Mouse (Mus musculus): Measurements from ENCODE around the gene Gas2.

The Gas2 gene

DNA sequence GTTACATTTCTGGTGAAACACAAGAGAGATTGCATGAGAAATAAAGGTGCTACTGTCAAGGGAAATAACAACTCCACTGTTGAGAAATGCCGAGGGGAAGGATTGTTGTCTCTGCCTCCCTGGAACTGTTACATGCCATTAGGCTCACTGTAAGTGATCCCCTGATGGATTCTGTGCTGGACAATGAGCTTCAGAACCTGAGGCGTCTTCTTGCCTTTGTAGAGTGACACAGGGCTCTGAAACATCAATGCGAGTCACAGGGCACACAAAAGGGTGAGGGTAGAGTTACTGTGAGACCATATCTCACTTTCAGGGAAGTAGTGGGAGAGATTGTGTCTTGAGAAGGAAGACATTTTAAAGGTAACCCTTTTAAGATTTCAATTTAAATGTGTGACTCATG, 23.5 kb downstream of the Gas2 start:
- no peak for DNase-seq (ENCODE audit: low spot score)

DNA sequence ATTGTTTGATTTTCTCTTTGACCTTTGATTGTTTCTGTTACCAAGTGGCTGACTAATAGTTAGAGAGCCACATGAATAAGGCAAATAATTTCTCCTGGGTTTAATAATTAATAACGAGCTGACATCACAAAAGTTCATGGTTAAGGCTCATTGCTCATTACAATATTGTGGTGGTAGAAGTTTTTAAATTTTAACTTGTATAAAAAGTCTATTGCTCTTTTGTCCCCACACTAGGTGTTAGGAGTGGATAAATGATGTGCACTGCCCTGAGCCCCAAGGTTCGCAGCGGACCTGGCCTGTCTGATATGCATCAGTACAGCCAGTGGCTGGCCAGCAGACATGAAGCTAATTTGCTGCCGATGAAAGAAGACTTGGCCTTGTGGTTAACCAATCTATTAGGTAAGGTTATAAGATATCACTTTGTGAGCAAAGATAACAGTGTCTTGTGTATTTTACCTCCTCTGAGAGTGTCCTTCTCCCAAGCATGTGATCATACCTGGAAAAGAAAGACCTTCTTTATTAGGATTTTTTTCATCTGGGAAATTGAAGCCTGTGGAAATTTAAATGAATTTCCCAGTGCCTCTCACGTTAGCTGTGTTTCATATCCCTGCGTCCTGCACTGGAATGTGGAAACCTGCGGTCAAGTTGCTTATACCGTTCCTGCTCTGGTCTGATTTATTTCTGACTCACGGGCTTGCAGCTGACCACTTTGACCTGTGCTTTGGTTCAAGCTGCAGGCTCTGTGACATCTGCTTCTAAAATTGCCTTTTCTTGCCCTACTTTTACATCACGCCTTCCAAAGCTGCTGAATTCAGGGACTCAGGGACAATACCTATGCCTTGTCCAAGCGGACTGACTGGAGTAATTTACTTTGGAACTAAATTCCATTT, 26.1 kb downstream of the Gas2 start:
- DNase-seq (ENCODE audit: low spot score) = no peak

DNA sequence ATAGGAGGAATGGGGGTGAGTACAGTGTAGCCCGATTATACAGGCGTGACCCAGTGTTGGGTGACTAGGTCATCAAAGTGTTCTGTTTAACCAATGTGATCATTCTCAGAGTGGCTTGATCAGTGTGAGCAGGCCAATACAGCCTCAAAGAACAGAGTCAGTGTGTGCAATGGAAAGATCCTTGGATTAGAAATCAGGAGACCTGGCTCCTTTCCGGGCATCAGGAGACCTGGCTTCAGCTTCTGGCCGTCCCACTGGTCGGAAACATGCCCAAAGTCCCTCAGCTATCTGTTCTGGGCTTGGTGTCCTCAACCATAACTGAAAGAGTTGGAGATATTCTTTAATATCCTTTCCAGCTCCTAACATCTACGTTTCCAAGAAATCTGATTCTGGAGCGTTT, 27.8 kb downstream of the Gas2 start:
- DNase-seq (ENCODE audit: low spot score) = no peak

DNA sequence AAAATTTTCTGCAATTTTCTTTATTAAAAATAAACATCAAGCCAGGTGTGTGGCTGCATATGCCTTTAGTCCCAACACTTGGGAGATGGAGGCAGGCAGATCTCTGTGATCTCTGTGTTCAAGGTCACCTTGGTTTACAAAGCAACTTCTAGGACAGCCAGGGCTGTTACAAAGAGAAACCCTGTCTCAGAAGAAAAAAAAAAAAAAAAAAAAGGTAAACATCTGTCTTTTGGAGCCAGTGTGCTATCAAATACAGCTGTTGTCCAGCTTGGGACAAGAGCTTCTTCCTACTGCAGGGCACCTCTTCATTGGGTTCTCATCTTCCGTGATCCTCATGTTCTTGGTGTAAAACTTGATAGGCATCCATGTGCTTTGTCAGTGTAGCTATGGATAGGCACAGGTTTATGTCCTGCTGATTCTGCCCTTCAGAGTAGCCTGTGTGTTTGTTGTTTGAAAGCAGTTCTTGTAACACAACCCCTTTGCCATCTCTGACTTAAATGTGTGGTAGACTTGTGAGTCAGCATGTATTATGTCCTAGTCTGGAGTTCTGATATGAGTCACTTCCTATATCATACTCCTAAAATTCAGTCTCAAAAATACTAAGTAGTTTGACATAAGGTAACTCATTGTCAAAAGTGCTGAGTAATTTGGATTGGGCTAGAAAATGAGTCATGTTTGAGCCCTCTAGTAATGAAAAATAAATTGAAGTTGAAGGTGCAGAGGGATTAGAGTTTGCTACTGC, 30.6 kb downstream of the Gas2 start:
- DNase-seq (ENCODE audit: low spot score) = no peak

DNA sequence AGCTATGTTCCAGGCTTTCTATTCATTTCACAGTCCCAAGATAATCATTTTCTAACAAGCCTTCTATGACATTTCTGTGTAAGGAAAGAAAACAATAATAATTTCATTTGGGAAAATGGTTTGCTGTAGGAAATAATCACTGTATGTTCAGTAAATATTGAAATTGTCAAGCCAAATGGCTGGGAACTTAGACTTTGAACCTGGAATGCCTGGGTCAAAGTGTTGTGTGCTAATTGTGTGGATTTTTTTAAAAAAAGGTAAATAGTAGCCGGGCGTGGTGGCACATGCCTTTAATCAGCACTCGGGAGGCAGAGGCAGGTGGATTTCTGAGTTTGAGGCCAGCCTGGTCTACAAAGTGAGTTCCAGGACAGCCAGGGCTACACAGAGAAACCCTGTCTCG, 31.2 kb downstream of the Gas2 start:
- no peak for DNase-seq (ENCODE audit: low spot score)

DNA sequence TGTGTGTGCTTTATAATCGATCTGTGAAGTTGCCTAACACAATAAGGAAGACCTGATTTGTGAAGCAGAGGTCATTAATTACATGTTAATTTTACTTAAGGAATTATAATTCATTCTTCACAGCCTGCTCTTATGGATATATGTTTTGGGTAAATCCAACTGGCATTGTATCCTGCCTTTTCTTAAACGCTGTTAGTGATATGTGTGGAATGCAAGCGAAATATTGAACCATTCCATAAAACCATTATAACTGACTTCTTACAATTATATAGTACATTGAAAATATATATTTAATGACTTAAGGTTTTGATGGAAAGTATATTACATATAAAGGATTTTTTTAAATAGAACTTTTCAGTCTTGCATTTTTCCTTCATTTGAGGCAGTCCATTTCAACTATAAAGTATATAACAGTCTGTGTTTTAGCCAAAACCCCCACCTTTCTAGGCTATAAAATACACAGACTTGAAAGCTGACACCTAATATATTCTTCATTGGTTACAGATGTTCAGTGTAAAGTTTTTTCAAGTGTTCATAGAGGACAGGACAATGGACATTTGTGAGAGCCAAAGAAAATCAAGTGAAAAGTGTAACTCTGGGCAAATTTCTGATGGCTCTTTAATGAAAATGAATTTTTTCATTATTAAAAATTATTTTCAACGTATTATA, 32.5 kb downstream of the Gas2 start:
- DNase-seq (ENCODE audit: low spot score) = no peak

DNA sequence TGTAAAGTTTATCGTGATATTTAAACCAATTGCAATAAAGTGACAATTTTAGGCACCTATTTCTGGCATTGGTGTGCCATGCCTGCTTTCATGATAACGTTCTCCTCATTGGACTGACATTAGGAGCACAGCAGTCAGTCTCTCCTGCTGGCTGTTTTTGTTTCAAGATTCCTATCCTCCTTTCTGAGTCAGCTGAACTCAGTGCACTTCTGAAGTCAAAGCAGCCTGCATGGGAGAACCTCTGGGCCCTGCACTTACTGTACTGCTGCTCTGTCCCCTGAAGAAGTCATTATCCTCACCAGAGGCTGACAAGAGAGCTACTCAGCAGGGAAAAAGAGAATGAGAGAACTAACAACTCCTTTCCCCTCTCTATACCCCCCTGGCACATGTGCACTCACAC, 33.1 kb downstream of the Gas2 start:
- no peak for DNase-seq (ENCODE audit: low spot score)

DNA sequence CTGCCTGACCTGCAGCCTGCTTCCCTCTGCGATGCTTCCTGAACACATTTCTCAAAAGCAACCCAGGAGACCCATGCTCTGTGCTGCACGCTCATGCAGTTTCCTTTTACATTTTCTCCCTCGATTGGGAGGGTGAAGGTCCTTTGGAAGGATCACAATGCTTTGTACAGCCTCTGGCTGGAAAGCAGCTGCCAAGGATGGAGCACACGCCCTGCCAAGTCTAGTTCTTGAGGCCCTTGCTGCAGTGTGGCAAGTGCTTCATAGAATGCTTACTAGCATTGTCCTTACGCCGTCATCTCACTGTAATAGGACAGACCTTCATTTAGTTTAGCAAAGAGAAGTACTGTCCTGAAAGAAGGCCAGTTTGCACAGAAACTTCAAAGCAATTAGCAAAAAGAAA, 37.3 kb downstream of the Gas2 start:
- DNase-seq (ENCODE audit: low spot score) = peak; percentile 19

DNA sequence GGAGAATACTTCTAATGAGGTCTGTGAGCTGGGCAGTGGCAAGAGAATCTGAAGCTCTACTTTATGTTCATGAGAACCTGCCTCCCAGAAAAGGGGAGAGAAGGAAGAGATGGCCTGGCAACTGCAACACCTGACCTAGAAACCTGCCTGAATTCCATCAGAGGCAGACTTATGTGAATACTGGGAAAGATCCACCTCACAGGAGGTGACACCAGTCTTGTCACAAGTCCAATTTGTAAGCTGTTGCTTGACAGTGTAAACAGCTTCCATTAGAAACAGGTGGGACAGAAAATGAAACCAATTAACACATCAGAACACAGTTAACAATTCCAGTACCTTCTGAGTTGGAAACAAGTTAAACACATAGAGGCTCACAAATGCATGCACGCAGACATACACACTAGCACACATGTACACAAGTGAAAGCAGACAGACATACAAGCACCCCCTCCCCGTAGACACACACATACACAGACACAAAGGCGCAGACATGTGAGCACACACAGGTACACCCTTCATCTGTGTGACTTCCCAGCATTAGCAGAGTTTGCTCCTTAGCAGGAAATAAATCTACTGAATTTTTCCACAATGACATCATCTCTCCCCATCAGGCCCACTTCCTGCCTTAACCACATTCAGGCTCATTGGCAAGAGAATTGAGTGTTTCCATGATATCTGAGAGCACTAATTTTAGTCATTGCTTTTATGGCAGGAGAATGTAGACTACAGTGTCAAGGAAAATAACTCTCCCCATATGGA, 51.7 kb downstream of the Gas2 start:
- no peak for DNase-seq (ENCODE audit: low spot score)

DNA sequence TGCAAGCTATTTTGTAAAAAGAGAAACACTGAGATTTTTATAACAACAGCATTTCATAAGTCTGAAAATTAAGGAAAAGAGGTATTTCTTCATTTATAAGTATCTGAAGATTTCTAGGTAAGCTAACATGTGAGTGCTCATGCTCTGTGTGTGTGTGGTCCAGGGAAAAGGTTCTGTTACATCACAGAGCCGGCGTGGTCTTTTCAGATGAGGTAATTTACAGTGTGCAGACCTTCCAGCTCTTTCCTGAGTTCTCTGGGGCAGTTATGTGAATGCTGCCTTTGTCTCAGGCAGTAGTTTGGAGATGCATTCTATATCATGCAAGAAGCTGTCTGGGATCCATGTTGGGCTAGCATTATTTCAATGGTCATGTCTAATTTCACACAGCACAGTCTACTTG, 52.3 kb downstream of the Gas2 start:
- no peak for DNase-seq (ENCODE audit: low spot score)

DNA sequence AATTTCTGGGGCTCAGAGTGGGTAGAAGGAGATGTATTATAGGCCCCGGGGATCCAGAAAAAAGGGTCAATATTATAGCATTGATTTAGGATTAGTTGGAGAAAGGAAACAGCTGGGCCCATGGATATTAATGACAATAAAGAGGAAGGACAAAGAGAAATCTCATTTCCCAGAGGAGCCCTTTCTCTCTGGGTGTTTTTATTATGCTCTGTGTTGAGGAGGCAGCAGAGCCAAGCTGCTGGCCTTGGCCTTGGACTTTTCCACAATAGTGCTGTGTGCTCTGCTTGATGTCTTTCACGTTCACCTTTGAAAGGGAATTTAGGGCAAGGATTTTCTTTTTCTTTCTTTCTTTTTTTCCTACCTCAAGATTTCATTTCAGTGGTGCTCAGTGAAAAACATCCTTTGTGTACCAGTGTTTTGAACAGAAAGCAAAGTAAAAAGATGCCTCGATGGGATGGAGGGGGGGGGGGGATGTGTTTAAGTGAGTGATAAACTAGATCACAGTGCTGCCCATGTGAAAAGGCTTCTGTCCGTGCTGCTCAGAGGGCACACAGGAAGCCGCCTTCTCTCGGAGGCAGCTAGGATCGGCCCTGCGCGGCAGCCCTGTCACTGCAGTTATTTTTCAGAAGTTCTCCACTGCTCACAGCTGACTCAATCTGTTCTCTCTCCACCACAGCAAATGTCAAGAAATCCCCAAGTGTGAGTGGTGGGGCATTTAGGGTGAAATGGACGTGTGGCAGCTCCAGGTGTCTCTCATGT, 67.1 kb downstream of the Gas2 start:
- DNase-seq (ENCODE audit: low spot score) = peak; percentile 32

DNA sequence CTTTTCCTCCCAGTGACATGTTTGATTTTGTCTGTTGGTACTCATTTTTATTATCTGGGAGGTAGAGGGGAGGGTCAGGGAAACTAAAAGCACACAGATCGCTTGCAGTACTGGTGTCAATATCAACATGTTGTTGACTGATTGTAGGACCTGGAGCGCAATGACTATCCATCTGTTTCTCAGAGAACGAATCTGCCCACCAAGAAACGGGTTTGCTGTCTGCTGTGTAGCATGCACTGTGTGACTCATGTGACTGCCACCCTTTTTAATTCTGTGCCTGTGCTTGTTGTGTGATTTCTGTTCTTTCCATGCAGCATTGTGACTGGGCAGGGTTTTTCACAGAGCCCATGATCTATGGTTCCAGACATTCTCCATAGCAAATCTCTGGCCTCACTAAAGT, 69.4 kb downstream of the Gas2 start:
- no peak for DNase-seq (ENCODE audit: low spot score)

DNA sequence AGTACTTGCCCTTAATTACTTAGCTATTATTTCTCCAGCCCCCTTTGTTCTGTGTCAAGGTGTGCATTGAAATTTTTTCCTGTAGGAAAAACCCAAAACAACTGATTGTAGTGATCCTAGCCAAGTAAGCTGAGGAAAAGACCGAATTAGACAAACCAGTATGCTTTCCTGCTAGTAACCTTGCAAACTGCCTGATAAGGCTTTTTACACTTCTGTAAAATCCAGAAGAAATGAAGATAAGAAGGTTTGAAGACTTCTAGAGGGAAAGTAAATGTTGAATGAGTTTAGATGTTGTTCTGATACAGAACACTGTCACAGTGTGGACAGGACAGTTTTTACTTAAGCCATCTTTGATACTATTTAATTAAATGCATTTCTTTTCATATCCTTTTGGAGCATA, 75.5 kb downstream of the Gas2 start:
- no peak for DNase-seq (ENCODE audit: low spot score)

DNA sequence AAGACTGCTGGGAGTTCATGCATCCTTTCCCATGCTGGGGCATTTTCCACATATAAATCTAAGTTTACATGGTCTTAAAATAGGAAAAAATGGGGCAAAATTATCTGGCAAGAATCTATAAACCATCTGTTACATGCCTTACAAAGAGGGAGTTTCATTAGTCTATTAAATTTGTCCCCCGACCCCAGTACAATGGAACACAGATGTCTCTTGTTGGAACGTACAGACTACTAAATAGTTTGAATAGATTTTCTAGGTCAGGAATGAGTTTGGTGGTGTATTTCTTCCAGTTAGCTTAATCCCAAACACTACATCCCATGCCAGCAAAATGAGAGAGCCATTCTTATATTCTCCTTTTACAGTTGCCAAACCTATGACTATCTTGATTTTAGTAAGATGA, 78.6 kb downstream of the Gas2 start:
- no peak for DNase-seq (ENCODE audit: low spot score)

DNA sequence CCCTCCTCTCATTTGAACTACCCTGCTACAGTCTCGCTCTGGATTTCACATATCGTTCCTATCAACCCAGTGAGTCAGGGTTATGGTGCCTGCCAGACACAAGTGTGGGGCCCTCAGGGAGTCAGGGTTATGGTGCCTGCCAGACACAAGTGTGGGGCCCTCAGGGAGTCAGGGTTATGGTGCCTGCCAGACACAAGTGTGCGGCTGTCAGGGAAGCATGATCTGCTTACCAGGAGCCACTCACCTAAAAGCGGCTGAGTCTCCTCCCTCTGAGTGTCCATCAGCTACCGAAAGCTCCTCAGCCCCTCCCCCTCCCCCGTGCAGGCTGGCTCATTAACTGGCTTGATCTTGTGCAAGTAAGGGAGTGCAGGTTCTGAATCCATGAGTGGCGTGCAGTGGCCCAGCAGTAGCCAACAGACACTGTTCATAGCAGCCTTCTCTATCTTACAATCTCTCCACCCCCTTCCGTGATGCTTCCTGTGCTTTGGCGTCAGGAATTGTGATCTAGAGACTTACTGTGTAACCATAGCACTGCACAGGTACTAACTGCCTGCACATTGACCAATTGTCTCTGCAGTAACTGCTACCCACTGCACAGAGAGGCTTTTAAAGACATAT, 93.7 kb downstream of the Gas2 start:
- DNase-seq (ENCODE audit: low spot score) = no peak

DNA sequence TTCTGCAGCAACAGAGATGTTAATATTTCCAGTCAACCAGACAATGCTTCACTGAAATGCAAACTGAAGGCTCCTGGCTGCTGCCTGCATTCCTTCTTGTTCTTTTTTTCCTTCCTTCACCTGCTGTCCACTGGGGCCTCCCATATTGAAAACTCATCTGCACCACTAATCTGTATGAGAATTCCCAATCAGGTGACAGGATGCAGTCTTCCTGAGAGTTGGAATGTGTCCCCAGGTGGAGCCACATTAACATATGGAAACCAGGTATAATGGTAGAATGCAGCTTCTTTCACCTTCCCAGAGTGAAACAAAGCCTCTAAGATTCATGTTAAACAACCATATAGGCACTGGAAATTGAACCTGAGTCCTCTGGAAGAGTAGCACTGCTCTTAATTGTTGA, 96.0 kb downstream of the Gas2 start:
- DNase-seq (ENCODE audit: low spot score) = no peak

DNA sequence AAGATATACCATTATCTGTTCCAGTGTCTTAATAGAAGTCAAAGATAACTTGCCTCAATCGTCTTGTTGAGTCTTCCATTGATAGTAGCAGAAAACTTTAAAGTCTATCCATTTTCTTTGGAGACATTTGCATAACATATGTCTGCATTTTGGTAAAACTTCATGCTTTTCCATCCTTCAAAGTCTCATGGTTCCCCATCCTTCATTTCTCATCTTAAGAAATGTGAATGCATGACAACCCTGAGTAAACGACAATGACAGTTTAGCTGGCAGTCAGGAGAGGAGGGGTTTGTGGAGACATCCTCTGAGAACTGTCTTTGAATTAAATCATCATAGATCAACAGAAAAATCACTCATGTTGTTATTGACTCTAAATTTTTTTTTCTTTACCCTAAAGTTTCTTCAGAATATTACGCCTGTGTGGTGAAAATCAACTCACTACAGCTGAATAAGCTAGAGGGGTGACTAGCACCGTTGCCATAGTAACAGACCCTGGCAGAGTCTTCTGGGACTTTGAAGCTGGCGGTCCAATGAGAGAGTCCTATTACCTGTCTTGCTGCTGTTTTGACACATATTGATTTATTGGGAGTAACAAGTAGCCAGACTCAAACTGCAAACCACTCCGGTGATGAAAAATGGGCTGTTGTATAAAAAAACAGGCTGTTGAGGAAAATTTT, 99.0 kb downstream of the Gas2 start:
- no peak for DNase-seq (ENCODE audit: low spot score)

DNA sequence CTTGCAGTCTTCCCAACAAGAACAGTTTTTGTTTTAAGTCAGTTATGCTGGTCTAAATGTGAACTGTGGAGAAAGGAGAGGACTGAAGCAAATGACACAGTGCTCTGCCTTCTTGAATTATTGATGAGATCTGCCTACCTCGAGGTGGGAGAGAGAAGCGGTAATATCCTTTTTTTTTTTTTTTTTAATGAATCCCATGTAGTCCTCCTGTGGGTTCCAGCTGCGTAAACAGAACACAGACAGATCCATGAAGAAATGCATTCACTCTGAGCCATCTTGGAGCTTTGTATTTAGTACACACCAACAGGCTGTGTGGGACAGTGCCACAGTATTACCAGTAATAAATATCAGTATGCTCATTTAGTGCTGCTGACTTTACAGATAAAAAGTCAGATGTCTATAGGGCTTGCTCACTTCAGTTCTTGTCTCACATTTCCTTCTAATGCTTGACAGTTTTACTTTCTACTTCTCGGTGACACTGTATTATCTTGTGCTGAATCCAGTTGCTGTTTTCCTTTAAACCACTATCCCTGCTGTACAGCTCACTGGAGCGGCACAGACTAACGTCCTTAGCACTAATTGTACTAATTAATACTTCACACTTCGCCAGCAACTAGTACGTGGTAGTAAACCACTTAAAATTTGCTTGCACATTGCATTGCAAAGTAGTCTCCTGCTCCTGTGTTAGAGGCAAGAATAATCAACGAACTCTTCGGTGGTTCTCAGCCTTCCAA, 100.6 kb downstream of the Gas2 start:
- no peak for DNase-seq (ENCODE audit: low spot score)

DNA sequence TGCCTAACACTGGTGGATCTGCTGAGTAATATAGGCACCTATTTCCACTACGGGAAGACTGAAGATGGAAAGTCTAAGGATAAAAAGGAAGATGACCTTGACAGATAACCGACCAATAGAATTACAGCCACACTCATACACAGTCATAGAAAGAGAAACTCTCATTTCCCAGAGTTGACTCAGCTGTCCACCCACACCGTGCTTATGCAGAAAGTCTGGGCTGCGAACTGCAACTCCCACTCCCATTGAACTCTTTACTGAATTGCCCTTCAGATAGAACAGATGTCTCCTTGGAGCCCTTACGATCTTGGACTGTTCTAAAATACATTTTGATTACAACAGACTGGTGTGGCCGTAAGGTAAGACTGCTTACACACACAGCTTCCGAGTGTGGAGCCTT, 102.9 kb downstream of the Gas2 start:
- no peak for DNase-seq (ENCODE audit: low spot score)

DNA sequence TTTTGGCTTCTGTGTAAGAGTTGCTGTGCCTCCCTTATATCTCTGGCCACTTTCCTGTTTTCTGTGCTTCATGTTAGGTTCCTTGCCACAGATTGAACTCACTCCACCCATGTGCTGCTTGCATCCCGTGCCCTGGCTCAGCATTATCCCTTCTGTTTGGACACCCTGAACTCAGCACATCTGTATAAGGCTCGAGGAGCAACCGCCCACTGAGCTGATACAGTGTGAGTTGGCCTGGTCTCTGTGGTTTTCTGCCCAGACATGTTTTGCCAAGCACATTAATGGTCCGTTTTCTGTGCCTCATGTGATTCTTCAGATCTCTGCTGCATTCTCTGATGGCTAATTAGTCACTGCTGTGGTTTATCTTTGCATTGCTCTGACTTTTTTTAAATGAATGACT, 105.8 kb downstream of the Gas2 start:
- DNase-seq (ENCODE audit: low spot score) = no peak
